Comparison of ENCODE assay signal across 28 mouse cellular contexts in the genomic region with DNA sequence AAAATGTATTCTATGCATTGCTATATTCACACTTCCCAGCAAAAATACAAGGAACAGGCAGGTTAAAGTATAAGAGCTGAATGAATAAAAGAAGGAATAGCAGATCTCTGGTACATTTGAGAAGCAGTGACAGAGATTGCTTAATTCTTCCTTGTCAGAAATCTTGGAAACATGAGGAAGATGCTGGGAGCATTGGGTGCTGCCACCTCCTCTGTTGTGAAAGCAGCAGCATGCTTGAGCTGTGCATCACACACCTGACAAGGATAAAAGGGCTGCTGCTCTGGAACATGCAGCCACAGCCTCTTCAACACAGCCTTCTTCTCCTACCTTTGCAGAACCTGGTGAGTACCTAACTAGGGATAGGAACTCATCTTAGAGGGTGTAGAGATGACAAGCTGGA. TPM values are rescaled to one million over a fixed set of nuclear protein-coding genes. Genes with fewer than 3 reads are reported as not detected.
"Had no signal": no experiment of that assay in that cellular context is flagged by ENCODE, and none has a peak within 500 bp of the region (broad histone marks: within the 10 kb centered on the region; RNA-seq: fewer than 3 reads in every experiment).

A gene (plus strand): TSS at position 301 of the 400 bp plus-strand sequence.

- H3K36me3 ChIP-seq: heart, embryonic 10.5 days; heart, embryonic 12.5 days; hindbrain, embryonic 10.5 days; hindbrain, embryonic 12.5 days; hindbrain, embryonic 15.5 days; kidney, embryonic 15.5 days; limb, embryonic 13.5 days; liver, embryonic 13.5 days had no signal

- DNase-seq: gastrocnemius, postnatal 25 days; heart, adult 18-20 months; heart, postnatal 10 days; heart, postnatal 4 days; kidney, adult 11 months; kidney, adult 2 months; kidney, adult 9 months; kidney, postnatal 10 days; kidney, postnatal 25 days; kidney, postnatal 4 days; liver; liver, embryonic 13.5 days had no signal

- H3K9me3 ChIP-seq: heart, embryonic 10.5 days; heart, embryonic 12.5 days; hindbrain, embryonic 10.5 days; hindbrain, embryonic 12.5 days; hindbrain, embryonic 15.5 days; kidney, embryonic 15.5 days; limb, embryonic 13.5 days; liver, embryonic 13.5 days had no signal

- H3K27me3 ChIP-seq: heart, embryonic 12.5 days; hindbrain, embryonic 12.5 days; hindbrain, embryonic 15.5 days; kidney, embryonic 15.5 days; limb, embryonic 13.5 days; liver, embryonic 13.5 days had no signal

- H3K9ac ChIP-seq: heart, embryonic 12.5 days; hindbrain, embryonic 12.5 days; hindbrain, embryonic 15.5 days; kidney, embryonic 15.5 days; limb, embryonic 13.5 days; liver, embryonic 13.5 days had no signal

- ATAC-seq: hindbrain, postnatal 0 days; intestine, embryonic 16.5 days had no signal

- H3K4me1 ChIP-seq: heart, embryonic 10.5 days; heart, embryonic 12.5 days; hindbrain, embryonic 10.5 days; hindbrain, embryonic 12.5 days; hindbrain, embryonic 15.5 days; kidney, embryonic 15.5 days; liver, embryonic 13.5 days had no signal

- H3K27ac ChIP-seq: heart, embryonic 10.5 days; hindbrain, embryonic 10.5 days; hindbrain, embryonic 12.5 days; hindbrain, embryonic 15.5 days; hindbrain, postnatal 0 days; kidney, embryonic 15.5 days; layer of hippocampus, adult 2 months; left cerebral cortex, adult 2 months; limb, embryonic 13.5 days; liver, embryonic 13.5 days had no signal

- H3K4me3 ChIP-seq: heart, embryonic 10.5 days; heart, embryonic 12.5 days; hindbrain, embryonic 10.5 days; hindbrain, embryonic 12.5 days; hindbrain, embryonic 15.5 days; kidney, embryonic 15.5 days; layer of hippocampus, adult 2 months; left cerebral cortex, adult 2 months; limb, embryonic 13.5 days; liver, embryonic 13.5 days had no signal

- H3K4me2 ChIP-seq: heart, embryonic 12.5 days; hindbrain, embryonic 12.5 days; hindbrain, embryonic 15.5 days; kidney, embryonic 15.5 days; limb, embryonic 13.5 days; liver, embryonic 11.5 days; liver, embryonic 13.5 days had no signal

RNA-seq across cellular contexts. Expression of the gene that starts here (rescaled TPM):
- polyA plus RNA-seq: heart, embryonic 10.5 days; heart, embryonic 12.5 days; heart, embryonic 14.5 days; heart, embryonic 16.5 days; hindbrain, embryonic 10.5 days; hindbrain, embryonic 12.5 days; hindbrain, embryonic 15.5 days; hindbrain, postnatal 0 days; intestine, embryonic 14.5 days; intestine, embryonic 16.5 days; kidney, adult 2 months; kidney, embryonic 15.5 days; limb, embryonic 11.5 days; limb, embryonic 13.5 days; liver, embryonic 11.5 days; liver, embryonic 13.5 days had no signal
